In genomic region chr9:41509597-41509996, GRCm38 (mm10) we compare ENCODE assay signal across 22 mouse cellular contexts.
DNase-seq lines count a peak whose midpoint lies in the region; TF ChIP-seq lines count a peak whose summit lies in the region.
"Had no signal": no experiment of that assay in that cellular context is flagged by ENCODE, and none has a peak within 500 bp of the region (broad histone marks: within the 10 kb centered on the region; RNA-seq: fewer than 3 reads in every experiment).

No protein-coding gene starts in this region.

- H3K36me3 ChIP-seq in C2C12 (ENCODE audit: control insufficient read depth, insufficient read depth) (peaks cover 19% of the 10 kb centered on the region), myocyte (ENCODE audit: control insufficient read depth, insufficient read depth) (no peaks in the 10 kb centered on the region)
- H3K36me3 ChIP-seq: G1E had no signal

- H3K4me3 ChIP-seq in C2C12 (ENCODE audit: insufficient read depth, poor library complexity, severe bottlenecking) (no peak overlapping the region), myocyte (no peak overlapping the region)
- H3K4me3 ChIP-seq: embryonic facial prominence, embryonic 13.5 days; embryonic facial prominence, embryonic 15.5 days; forebrain, embryonic 13.5 days; forebrain, embryonic 15.5 days had no signal

- TF ChIP-seq POLR2A in myocyte (IDR thresholded peaks at IDR 0.05; ENCODE audit: insufficient read length, low read depth): no peak

- peak overlapping the region; percentile 49 for H3K4me2 ChIP-seq in myocyte (ENCODE audit: low read depth)
- H3K4me2 ChIP-seq: embryonic facial prominence, embryonic 13.5 days; embryonic facial prominence, embryonic 15.5 days; forebrain, embryonic 13.5 days; forebrain, embryonic 15.5 days had no signal

- peaks cover 14% of the 10 kb centered on the region for H3K79me3 ChIP-seq in C2C12 (ENCODE audit: low read depth)

- DNase-seq in 3T3-L1 (ENCODE audit: low read depth, low spot score): peak; percentile 62
- no peak for DNase-seq in B cell, adult 2 months
- DNase-seq in layer of hippocampus, adult 11-12 months (ENCODE audit: low spot score): no peak
- DNase-seq: adrenal gland, adult 8-10 months; adrenal gland, postnatal 14 days; adrenal gland, postnatal 36 days; cerebellum, adult 11-12 months; cerebellum, adult 2 months; cerebellum, adult 9-10 months; cerebellum, postnatal 10 days; cerebellum, postnatal 25 days; embryo, embryonic 11 days; forebrain, postnatal 0 days had no signal

- H3K27me3 ChIP-seq in C2C12 (ENCODE audit: control insufficient read depth, insufficient read depth, insufficient read length): no peaks in the 10 kb centered on the region
- H3K27me3 ChIP-seq in myocyte (ENCODE audit: control insufficient read depth, insufficient read depth, insufficient read length): no peaks in the 10 kb centered on the region
- H3K27me3 ChIP-seq: CH12.LX; embryonic facial prominence, embryonic 13.5 days; embryonic facial prominence, embryonic 15.5 days; forebrain, embryonic 13.5 days; forebrain, embryonic 15.5 days; Patski had no signal

- H3K79me2 ChIP-seq in C2C12 (ENCODE audit: control insufficient read depth, insufficient read depth) (peaks cover 37% of the 10 kb centered on the region), myocyte (ENCODE audit: control insufficient read depth, insufficient read depth) (peaks cover 7% of the 10 kb centered on the region)

- H3ac ChIP-seq in C2C12 (ENCODE audit: control insufficient read depth, insufficient read length, low read depth) (no peak overlapping the region), myocyte (ENCODE audit: control insufficient read depth, insufficient read length) (no peak overlapping the region)

- TF ChIP-seq CTCF in C2C12 (IDR thresholded peaks at IDR 0.05; ENCODE audit: control insufficient read depth, insufficient read depth, insufficient read length): no peak

TF ChIP-seq in C2C12, 6 proteins besides CTCF, POLR2A, EP300 and RAD21:
- TF ChIP-seq FOSL1 (IDR thresholded peaks at IDR 0.05; ENCODE audit: insufficient read depth, low read length, poor library complexity, severe bottlenecking) (no peak), CEBPB (IDR thresholded peaks at IDR 0.05; ENCODE audit: low read depth) (peak; percentile 38), MAX (IDR thresholded peaks at IDR 0.05) (no peak), USF1 (IDR thresholded peaks at IDR 0.05; ENCODE audit: low read depth) (peak; percentile 50), MYOG (IDR thresholded peaks at IDR 0.05; ENCODE audit: control insufficient read depth, extremely low read depth, insufficient read length) (no peak)

TF ChIP-seq in myocyte, 11 proteins besides CTCF, POLR2A, EP300 and RAD21:
- TF ChIP-seq USF1 (IDR thresholded peaks at IDR 0.05; ENCODE audit: low read depth) (no peak), CEBPB (IDR thresholded peaks at IDR 0.05; ENCODE audit: insufficient read depth, poor library complexity, severe bottlenecking) (no peak), TCF3 (IDR thresholded peaks at IDR 0.05; ENCODE audit: insufficient read length, low read depth) (no peak), MYOD1 (IDR thresholded peaks at IDR 0.05; ENCODE audit: control insufficient read depth in 1 of 3, insufficient read length in 2 of 3, low read depth in 2 of 3) (no peak)
